Mouse (Mus musculus): ENCODE results near the gene Sp1. TPM values are rescaled to one million over a fixed set of nuclear protein-coding genes. Genes with fewer than 3 reads are reported as not detected.

The Sp1 gene
- total and polyA plus RNA-seq, 3 experiments = 16.3 to 92.3 (median 47.2) TPM

GRCm38 (mm10) chr15:102458050-102458736 lies 52.2 kb downstream of the Sp1 start (continued):
- TF ChIP-seq NELFE (IDR thresholded peaks at IDR 0.05; ENCODE audit: low read depth, low read length) = no peak
- no peak for TF ChIP-seq MAFK (IDR thresholded peaks at IDR 0.05; ENCODE audit: borderline replicate concordance, low read depth, low read length)
- no peak for TF ChIP-seq E2F4 (IDR thresholded peaks at IDR 0.05; ENCODE audit: borderline replicate concordance, low read depth, low read length)

- no peaks in the 10 kb centered on the region for H3K9me3 ChIP-seq (replicated peaks; ENCODE audit: insufficient read depth, low read length)
- peak within 1 kb of the TSS; percentile 96 for H3K27ac ChIP-seq (ENCODE audit: control insufficient read depth, low read depth, low read length)
- peaks cover 0 to 26% of the 10 kb centered on the region in 2 experiments; a peak in 2 of 4 replicates for H3K36me3 ChIP-seq (ENCODE audit: control insufficient read depth in 1 of 2, insufficient read depth in 2 of 2, low read length in 2 of 2)
- H3K79me2 ChIP-seq (ENCODE audit: control insufficient read depth, insufficient read depth, low read length, poor library complexity) = peaks cover 2% of the 10 kb centered on the region; the same call in 1 of the 2 replicates
- H3K4me3 ChIP-seq (ENCODE audit: control insufficient read depth in 1 of 2, insufficient read depth in 1 of 2, low read depth in 2 of 2, low read length in 2 of 2) = peak within 1 kb of the TSS; percentile 78 to 79
- peak; percentile 99 for DNase-seq (ENCODE audit: low read depth, low spot score)
- H3K9ac ChIP-seq (ENCODE audit: control insufficient read depth, low read depth, low read length, poor library complexity, severe bottlenecking) = peak within 1 kb of the TSS; percentile 79
- H3K27me3 ChIP-seq (ENCODE audit: control insufficient read depth in 1 of 2, insufficient read depth in 2 of 2, low read length in 2 of 2) = no peaks in the 10 kb centered on the region
- H3K4me1 ChIP-seq (ENCODE audit: control insufficient read depth in 1 of 2, insufficient read depth in 2 of 2, low read length in 2 of 2) = peaks cover 5 to 36% of the 10 kb centered on the region in 2 experiments
- TF ChIP-seq ZC3H11A (IDR thresholded peaks at IDR 0.05; ENCODE audit: low read depth, low read length) (no peak), EP300 (IDR thresholded peaks at IDR 0.05; ENCODE audit: low read depth in 1 of 2, low read length in 2 of 2) (0 out of 4 replicates have a peak, but pooled peaks of 1 of the 2 experiments have one; percentile 17), SIN3A (IDR thresholded peaks at IDR 0.05; ENCODE audit: low read length) (peak; percentile 95), CTCF (IDR thresholded peaks at IDR 0.05 in 2 of 3, conservative IDR thresholded peaks at IDR 0.05 in 1 of 3; ENCODE audit: control insufficient read depth in 1 of 3, insufficient read depth in 1 of 3, low read depth in 2 of 3, low read length in 3 of 3, poor library complexity in 1 of 3, severe bottlenecking in 1 of 3) (peak; percentile 30 to 63 (median 63); a peak in 5 of 6 replicates), MYB (IDR thresholded peaks at IDR 0.05; ENCODE audit: low read depth, low read length) (peak; percentile 74), GATA1 (IDR thresholded peaks at IDR 0.05; ENCODE audit: low read depth, low read length) (no peak), JUND (IDR thresholded peaks at IDR 0.05; ENCODE audit: low read depth, low read length) (no peak), ZNF384 (IDR thresholded peaks at IDR 0.05; ENCODE audit: low read depth, low read length) (peak; percentile 72), BHLHE40 (IDR thresholded peaks at IDR 0.05; ENCODE audit: borderline replicate concordance, low read depth, low read length) (no peak; the same call in 1 of the 2 replicates), MAZ (IDR thresholded peaks at IDR 0.05; ENCODE audit: low read depth, low read length) (no peak), POLR2A (IDR thresholded peaks at IDR 0.05; ENCODE audit: control insufficient read depth in 1 of 2, insufficient read depth in 1 of 2, low read depth in 1 of 2, low read length in 2 of 2, poor library complexity in 1 of 2) (peak; percentile 50 to 70; a peak in 3 of 4 replicates), KAT2A (conservative IDR thresholded peaks at IDR 0.05; ENCODE audit: low read depth, low read length) (peak; percentile 47; the same call in 1 of the 2 replicates), POLR2AphosphoS2 (IDR thresholded peaks at IDR 0.05; ENCODE audit: low read length) (peak; percentile 72; the same call in 1 of the 2 replicates), CHD1 (IDR thresholded peaks at IDR 0.05; ENCODE audit: low read depth, low read length) (no peak), USF1 (IDR thresholded peaks at IDR 0.05; ENCODE audit: low read depth, low read length) (peak; percentile 65), GABPA (IDR thresholded peaks at IDR 0.05; ENCODE audit: low read depth, low read length) (no peak), E2F4 (IDR thresholded peaks at IDR 0.05; ENCODE audit: borderline replicate concordance, low read depth, low read length) (0 out of 2 replicates have a peak, but pooled peaks have one; percentile 41), USF2 (IDR thresholded peaks at IDR 0.05; ENCODE audit: borderline replicate concordance in 1 of 2, insufficient read depth in 1 of 2, low read depth in 1 of 2, low read length in 2 of 2) (no peak), NELFE (IDR thresholded peaks at IDR 0.05; ENCODE audit: low read depth, low read length) (peak; percentile 80), TCF12 (IDR thresholded peaks at IDR 0.05; ENCODE audit: low read depth, low read length) (peak; percentile 41; the same call in 1 of the 2 replicates), MEF2A (IDR thresholded peaks at IDR 0.05; ENCODE audit: extremely low read depth, insufficient replicate concordance, low read depth, low read length, poor library complexity, severe bottlenecking) (no peak), MXI1 (IDR thresholded peaks at IDR 0.05; ENCODE audit: low read depth, low read length) (peak; percentile 85), ZKSCAN1 (IDR thresholded peaks at IDR 0.05; ENCODE audit: low read depth, low read length) (no peak), RAD21 (IDR thresholded peaks at IDR 0.05; ENCODE audit: low read depth, low read length) (no peak; the same call in 1 of the 2 replicates), CHD2 (IDR thresholded peaks at IDR 0.05; ENCODE audit: low read length) (peak; percentile 65), POLR2AphosphoS5 (IDR thresholded peaks at IDR 0.05; ENCODE audit: borderline replicate concordance, low read depth, low read length) (no peak), ELF1 (IDR thresholded peaks at IDR 0.05; ENCODE audit: low read depth, low read length) (peak; percentile 99), MYC (IDR thresholded peaks at IDR 0.05; ENCODE audit: low read depth, low read length) (no peak; the same call in 1 of the 2 replicates), HCFC1 (IDR thresholded peaks at IDR 0.05; ENCODE audit: low read depth, low read length) (peak; percentile 85), TBP (IDR thresholded peaks at IDR 0.05; ENCODE audit: low read depth, low read length) (peak; percentile 79), NRF1 (IDR thresholded peaks at IDR 0.05; ENCODE audit: insufficient read depth, low read depth, low read length, poor library complexity, severe bottlenecking) (no peak), ZMIZ1 (IDR thresholded peaks at IDR 0.05; ENCODE audit: low read depth, low read length) (peak; percentile 94)
Observed at GRCm38 (mm10) chr15:102458904-102459317, 53.0 kb downstream of the Sp1 start, which contains the start of gene Prr13. Gene Prr13 (plus strand): TSS chr15:102459028.
